ENCODE assay signal across 8 mouse cellular contexts in the genomic region with DNA sequence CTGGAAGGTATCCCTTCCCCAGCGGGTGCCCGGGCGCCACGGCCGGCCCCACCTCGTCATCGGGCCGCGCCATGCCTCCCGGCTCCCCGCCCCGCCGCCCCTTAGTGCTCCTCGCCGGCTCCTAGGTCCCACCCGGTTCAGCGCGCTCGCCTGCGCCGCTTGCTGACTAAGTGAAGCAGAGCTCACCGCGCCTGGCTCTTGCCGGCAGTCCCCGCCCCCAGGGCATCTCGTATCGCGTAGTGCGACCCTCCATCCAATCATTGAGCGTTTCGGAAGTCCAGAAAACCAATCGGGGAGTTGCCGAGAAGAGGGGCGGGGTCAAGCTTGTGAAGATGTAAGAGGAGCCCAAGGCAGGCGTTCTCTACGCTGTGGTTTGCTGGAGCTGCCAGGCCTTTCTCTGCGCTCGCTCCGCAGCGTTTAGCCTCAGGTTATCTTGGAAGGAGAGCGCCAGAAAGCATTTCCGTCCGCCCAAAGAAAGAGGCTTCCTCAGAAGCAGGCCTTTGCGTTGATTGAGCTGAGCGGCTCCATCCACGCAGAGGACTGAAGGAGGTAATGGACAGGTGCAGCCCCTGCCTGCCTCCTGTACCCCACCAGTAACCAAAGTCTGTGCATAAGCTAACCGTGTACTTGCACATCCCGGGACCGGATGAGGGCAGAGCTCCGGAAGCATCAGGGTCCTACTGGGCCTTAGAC. TPM values are rescaled to one million over a fixed set of nuclear protein-coding genes. Genes with fewer than 3 reads are reported as not detected.
DNase-seq lines count a peak whose midpoint lies in the region; ATAC-seq lines count a peak whose summit lies in the region.

A gene (minus strand): TSS at position 138 of the 693 bp plus-strand sequence.

- peak within 1 kb of the TSS; percentile 85 to 91 for H3K4me3 ChIP-seq in heart, embryonic 14.5 days (ENCODE audit: control insufficient read depth in 1 of 2, insufficient read depth in 1 of 2, low read depth in 1 of 2, low read length in 2 of 2)
- H3K4me3 ChIP-seq in liver, embryonic 13.5 days (replicated peaks): peak within 1 kb of the TSS; percentile 79
- H3K4me3 ChIP-seq in stomach, embryonic 16.5 days (replicated peaks; ENCODE audit: low read length): peak within 1 kb of the TSS; percentile 80

- under 1% methylated on average over 50 of the region's 50 CpGs for WGBS in heart, embryonic 14.5 days
- 0% methylated on average over 47 of the region's 50 CpGs for WGBS in liver, embryonic 13.5 days (ENCODE audit: insufficient replicate concordance)
- WGBS in stomach, embryonic 16.5 days: under 1% methylated on average over 50 of the region's 50 CpGs

- peaks cover 5 to 15% of the 10 kb centered on the region in 2 experiments; a peak in 3 of 4 replicates for H3K4me1 ChIP-seq in heart, embryonic 14.5 days (ENCODE audit: control insufficient read depth in 2 of 2, insufficient read depth in 2 of 2, low read length in 2 of 2)
- peaks cover 21% of the 10 kb centered on the region for H3K4me1 ChIP-seq in liver, embryonic 13.5 days (replicated peaks)
- peaks cover 13% of the 10 kb centered on the region for H3K4me1 ChIP-seq in stomach, embryonic 16.5 days (ENCODE audit: control insufficient read depth, insufficient read depth, low read length)

- peak within 1 kb of the TSS; percentile 93 for H3K9ac ChIP-seq in heart, embryonic 14.5 days (ENCODE audit: low read length)
- H3K9ac ChIP-seq in liver, embryonic 13.5 days: peak within 1 kb of the TSS; percentile 89
- H3K9ac ChIP-seq in stomach, embryonic 16.5 days (ENCODE audit: low read length): peak within 1 kb of the TSS; percentile 88

- peak within 1 kb of the TSS; percentile 91 to 95 for H3K27ac ChIP-seq in heart, embryonic 14.5 days (replicated peaks in 1 of 2; ENCODE audit: control insufficient read depth in 1 of 2, insufficient read depth in 1 of 2, low read depth in 2 of 2, low read length in 2 of 2)
- H3K27ac ChIP-seq in liver, embryonic 13.5 days: peak within 1 kb of the TSS; percentile 85
- peak within 1 kb of the TSS; percentile 86 for H3K27ac ChIP-seq in stomach, embryonic 16.5 days (ENCODE audit: low read length)

- no peaks in the 10 kb centered on the region for H3K9me3 ChIP-seq in heart, embryonic 14.5 days (ENCODE audit: control insufficient read depth, low read length)
- no peaks in the 10 kb centered on the region for H3K9me3 ChIP-seq in liver, embryonic 13.5 days (replicated peaks)
- H3K9me3 ChIP-seq in stomach, embryonic 16.5 days (replicated peaks; ENCODE audit: control insufficient read depth, low read length): no peaks in the 10 kb centered on the region

- peak; percentile 95 for DNase-seq in c-Kit-negative CD71-positive TER-119-positive erythroid progenitor cells, embryonic 14.5 days (ENCODE audit: low read depth, low spot score)
- peak; percentile 99 for DNase-seq in fibroblast of lung, adult 2 months (ENCODE audit: low read depth)
- DNase-seq in kidney, postnatal 14 days: peak; percentile 99
- peak; percentile 98 for DNase-seq in liver, embryonic 13.5 days
- peak; percentile 95 for DNase-seq in neural tube, embryonic 10.5 days (ENCODE audit: extremely low spot score, low spot score)

- peak within 1 kb of the TSS; percentile 83 for H3K4me2 ChIP-seq in heart, embryonic 14.5 days (ENCODE audit: low read length)
- H3K4me2 ChIP-seq in liver, embryonic 13.5 days: peak within 1 kb of the TSS; percentile 99
- peak within 1 kb of the TSS; percentile 97 for H3K4me2 ChIP-seq in stomach, embryonic 16.5 days (ENCODE audit: low read depth, low read length)

- peaks cover 8% of the 10 kb centered on the region for H3K36me3 ChIP-seq in heart, embryonic 14.5 days (ENCODE audit: control insufficient read depth, insufficient read depth, low read length)
- H3K36me3 ChIP-seq in liver, embryonic 13.5 days: peaks cover 8% of the 10 kb centered on the region
- no peaks in the 10 kb centered on the region for H3K36me3 ChIP-seq in stomach, embryonic 16.5 days (ENCODE audit: control insufficient read depth, insufficient read depth, low read length)

- H3K27me3 ChIP-seq in heart, embryonic 14.5 days (ENCODE audit: control insufficient read depth, insufficient read depth, low read length): no peaks in the 10 kb centered on the region
- H3K27me3 ChIP-seq in liver, embryonic 13.5 days: no peaks in the 10 kb centered on the region
- no peaks in the 10 kb centered on the region for H3K27me3 ChIP-seq in stomach, embryonic 16.5 days (ENCODE audit: control insufficient read depth, insufficient read depth, low read length)

- peak; percentile 95 for ATAC-seq in CD4-positive, CD25-positive, alpha-beta regulatory T cell, adult 4 months
- ATAC-seq in heart, embryonic 14.5 days (ENCODE audit: insufficient number of reproducible peaks, insufficient read depth, low FRiP score, low read depth): peak; percentile 100
- peak; percentile 99 for ATAC-seq in liver, embryonic 13.5 days (ENCODE audit: low read depth)
- peak; percentile 98 for ATAC-seq in stomach, embryonic 16.5 days (ENCODE audit: insufficient read depth, low FRiP score)

RNA-seq across cellular contexts. Expression of the gene that starts here (rescaled TPM):
- 10 to 100 TPM in 1 of 2 experiments, 1 to 10 TPM in 1; 5.6 to 10.8 TPM for polyA plus RNA-seq in CD4-positive, CD25-positive, alpha-beta regulatory T cell, adult 4 months (2017; shearing (Covaris generic))
- polyA plus RNA-seq in heart, embryonic 14.5 days (2014; fragmentation: Nextera tagmentation; extraction: Ambion mirVana): 3.5 and 4.0 TPM in 2 replicates
- 4.3 and 5.0 TPM in 2 replicates for polyA plus RNA-seq in liver, embryonic 13.5 days (2015; fragmentation: Nextera tagmentation; extraction: Ambion mirVana)
- 3.5 and 5.1 TPM in 2 replicates for polyA plus RNA-seq in stomach, embryonic 16.5 days (2015; fragmentation: Nextera tagmentation; extraction: Ambion mirVana)

Comparison
In these comparisons a context has a peak if more than half of its experiments do, and no peak if none do; other contexts are left out.
1. Peak in every context shown above with its lines: DNase-seq, ATAC-seq, H3K4me3 ChIP-seq and H3K27ac ChIP-seq.